Mouse (Mus musculus) kidney, adult 11 months (tissue): Measurements from ENCODE around the gene Il18.

Experiments used
- DNase-seq: peaks from one replicate; pipeline ENCODE4 v3.0.0; 2022

The Il18 gene

DNA sequence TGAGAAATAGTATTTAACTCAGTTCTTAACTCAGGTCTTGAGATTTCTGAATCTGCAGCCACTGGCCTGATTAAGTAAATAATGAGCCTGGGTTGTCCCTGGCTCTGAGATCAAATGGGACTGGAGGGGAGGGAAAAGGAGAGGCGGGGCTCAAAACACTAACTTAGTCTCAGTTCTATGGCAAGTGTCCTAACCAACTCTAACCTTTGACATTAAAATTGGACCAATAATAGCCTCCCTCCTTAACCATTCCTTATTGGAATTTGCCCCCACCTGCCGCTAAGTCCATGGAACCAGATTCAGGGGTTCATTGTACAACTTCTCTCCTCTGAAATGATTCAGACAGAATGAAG lies 443 bp downstream of the Il18 start, which contains the start of gene Bco2:
Gene Bco2 (minus strand): TSS at position 88 of the 353 bp plus-strand sequence.
- peak; percentile 61 for DNase-seq

DNA sequence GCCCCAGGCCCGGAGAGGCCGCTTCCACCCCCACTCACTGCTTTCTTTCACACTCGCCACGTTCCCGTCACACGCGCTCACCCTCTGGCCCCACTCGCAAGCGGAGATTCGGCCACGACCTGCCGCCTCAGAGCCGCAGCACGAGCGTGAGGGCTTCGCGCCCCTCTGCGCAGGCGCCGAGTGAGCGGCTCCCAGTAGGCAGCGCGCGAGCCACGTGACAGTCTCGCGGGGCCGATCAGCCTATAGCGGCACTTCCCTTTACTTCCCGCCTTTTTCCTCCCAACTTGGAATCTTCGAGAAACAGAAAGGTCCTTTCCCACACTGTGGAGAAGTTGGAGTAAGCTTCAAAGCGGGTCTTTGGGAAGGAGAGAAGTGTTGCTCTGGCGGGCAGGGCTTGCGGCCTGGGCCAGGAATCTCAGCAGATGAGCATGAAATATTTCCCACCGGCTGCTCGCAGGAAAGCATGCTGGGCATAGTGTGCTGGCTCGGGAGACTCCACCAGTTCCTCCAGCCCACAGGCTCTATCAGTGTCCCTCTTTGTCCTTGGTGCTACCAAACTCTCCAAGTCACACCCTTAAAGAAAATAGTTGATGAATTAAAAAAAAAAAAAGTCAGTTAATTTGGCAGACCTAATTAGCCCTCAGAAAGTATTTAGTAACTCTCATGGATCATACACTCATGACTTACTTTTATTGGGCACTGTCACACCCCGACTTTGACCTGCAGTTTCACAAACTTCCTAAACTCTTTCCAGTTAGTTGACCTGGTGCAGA lies 6.7 kb downstream of the Il18 start, which contains the start of gene Tex12:
Gene Tex12 (minus strand): TSS at position 181 of the 773 bp plus-strand sequence.
- DNase-seq, result no peak

DNA sequence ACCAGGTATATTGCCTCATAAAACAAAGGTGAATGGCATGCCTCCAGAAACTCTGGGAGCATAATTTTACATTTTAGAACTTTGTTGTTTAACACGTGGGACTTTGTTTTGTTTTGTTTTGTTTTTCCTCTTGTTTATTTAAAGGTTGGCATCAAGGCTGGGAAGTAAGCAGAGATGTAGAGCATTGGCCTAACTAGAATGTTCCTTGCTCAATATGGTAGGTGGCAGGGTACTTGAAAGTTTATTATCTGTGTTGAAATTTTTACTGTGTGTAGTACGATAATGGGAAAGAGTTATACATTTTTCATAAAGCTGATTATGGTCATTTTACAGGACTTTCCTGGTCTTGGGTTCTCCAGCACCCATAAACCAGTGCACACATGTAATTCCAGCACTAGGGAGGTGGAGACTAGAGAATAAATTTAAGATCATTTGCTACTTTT lies 7.3 kb downstream of the Il18 start:
- no peak for DNase-seq

DNA sequence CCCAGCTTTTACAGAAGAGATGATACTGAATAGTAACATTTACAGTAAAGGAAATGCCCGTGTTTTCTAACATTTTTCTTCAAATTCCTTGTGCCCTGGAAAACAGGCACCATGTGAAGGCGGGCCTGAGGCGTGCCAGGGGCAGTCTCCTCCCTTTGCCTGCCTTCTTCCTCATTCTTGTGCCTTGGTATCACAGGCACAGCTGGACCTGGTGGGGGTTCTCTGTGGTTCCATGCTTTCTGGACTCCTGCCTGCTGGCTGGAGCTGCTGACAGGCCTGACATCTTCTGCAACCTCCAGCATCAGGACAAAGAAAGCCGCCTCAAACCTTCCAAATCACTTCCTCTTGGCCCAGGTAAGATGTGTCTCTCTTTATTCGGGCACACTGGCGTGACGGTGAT lies 10.5 kb downstream of the Il18 start:
- no peak for DNase-seq

DNA sequence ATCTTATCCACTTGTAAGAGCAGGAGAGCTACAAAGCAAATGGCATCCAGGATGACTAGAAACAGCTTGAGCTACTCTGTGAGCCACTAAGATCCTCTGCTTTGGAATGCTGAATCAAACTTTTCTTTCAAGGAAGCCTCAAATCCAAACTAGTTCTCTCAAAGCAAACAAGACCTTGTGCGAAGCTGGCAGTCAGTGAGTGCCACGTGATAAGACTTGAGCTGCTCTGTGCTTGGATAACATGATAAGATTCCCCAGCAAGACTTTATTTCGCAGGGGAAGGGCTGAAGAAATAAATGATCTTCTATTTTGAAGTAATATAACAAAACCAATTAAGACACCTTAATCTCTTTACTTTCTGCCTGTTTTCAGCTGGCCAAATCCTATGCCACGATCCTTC lies 11.3 kb downstream of the Il18 start:
- DNase-seq, result no peak

DNA sequence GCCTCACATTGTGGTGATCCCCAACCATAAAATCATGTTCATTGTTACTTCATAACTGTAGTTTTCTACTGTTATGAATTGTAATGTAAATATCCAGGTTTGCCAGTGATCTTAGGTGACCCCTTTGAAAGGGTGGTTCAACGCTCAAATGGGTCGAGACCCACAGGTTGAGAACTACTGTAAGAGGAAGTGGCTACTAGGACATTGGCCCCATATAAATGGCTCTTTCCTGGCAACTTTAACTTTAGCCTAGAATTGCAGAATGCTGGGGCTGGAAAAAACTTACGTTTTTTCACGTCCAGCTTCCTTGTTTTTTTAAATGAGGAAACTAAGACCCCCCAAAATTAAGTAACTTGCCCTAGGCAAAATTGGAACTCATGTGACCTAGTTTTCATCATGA lies 12.7 kb downstream of the Il18 start:
- no peak for DNase-seq

DNA sequence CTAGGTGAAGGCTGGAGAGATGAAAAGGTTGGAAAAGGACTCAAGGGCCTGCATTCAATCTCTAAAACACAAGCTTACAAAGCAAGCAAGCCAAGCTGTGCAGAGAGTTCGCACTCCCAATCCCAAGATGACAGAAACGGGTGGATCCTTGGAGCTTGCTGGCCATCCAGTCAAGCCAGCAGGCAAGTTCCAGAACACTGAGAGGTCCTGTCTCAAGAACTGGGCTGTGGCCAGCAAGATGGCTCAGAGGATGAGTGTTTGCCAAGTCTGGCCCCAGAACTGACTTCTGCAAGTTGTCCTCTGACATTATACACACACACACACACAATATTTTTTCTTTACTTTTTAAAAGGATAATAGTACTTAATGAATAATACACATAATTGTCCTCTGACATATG lies 13.3 kb downstream of the Il18 start:
- no peak for DNase-seq

DNA sequence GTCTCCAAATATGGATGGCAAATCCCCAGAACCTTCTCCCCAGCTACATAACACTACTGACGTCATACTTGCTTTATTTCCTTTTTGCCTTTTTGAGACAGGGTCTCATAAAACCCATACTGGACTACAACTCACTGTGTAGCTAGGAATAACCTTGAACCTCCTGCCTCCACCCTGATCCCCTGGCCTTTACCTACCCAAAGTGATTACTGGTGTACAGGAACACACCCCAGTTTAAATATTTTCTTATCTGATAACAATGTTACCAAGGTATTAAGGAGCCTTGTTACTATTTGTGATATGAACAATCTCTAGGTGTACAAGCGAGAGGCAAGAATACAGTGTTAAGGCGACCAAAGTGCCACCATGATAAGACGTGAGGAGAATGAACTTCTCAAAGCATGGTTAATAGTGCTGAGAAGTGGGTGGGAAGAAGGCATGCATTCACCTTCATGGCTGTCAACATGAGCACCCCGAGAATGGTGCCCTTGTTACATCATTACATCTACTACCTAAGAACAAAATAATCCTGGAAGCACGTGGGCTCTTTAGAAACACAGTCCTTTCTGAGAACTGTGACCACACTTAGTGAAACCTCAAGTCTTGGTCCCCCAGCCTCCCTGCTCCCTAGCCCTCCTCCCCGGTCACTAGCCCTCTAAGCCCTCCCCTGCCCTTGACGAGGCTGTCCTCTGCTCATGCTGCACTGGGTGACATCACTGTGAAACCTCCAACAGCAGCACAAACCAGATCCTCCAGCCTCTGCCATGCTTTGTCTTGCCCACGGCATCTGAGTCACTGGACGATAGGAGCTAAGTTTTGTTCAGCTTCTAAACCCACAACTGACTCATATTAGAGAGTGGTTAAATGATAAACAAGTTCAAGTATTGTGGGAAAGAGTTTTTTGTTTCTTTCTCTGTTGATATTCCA lies 15.2 kb downstream of the Il18 start:
- no peak for DNase-seq

DNA sequence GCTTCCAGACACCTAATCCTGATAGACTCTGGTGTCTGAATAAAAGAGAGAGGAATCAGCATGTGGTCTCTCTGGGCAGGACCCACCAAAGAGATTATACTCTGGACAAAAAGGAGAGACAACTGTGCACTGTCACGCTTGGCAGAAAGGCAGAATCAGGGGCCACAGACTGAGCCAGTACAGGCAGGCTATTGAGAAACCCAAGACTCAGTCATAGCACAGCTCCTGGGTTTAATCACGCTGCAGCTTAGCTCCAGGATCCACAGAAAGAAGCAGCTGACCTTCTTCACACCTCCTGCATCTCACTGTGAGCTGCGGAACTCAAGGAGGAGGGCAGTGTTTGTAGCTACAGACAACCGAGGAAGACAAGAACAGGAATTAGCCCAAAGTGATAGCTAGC lies 25.7 kb downstream of the Il18 start:
- DNase-seq, result no peak

DNA sequence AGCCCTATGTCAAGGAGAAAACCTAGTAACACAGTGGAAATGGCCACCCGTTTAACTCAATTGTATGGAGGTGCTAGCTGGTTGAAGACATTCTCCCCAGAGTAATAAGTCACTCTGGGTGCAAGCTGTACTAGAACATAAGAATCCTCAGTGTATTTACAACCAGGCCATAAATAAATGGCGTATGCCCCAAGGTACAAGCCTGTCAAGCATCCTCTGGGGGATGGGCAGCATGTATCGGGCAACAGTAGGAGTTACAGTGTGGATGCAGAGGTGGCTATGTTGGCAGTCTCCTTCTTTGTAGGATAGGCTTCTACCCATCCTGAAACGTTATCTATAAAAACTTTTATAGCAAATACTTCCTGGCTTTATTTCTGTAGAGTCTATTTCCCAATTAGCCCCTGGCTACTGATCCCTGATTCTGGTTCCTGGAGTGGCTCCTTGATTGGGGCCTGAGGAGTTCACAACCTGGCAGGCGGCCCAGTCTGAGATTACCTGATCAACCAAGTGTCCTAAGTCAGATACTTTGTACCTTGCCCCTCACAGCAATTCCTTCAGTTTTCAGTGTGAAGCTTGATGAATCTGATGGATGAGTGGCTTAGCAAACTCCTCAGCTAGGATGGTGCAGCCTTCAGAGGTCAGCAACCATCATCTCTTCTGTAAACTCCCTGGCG lies 30.7 kb downstream of the Il18 start:
- DNase-seq, result peak; percentile 81

DNA sequence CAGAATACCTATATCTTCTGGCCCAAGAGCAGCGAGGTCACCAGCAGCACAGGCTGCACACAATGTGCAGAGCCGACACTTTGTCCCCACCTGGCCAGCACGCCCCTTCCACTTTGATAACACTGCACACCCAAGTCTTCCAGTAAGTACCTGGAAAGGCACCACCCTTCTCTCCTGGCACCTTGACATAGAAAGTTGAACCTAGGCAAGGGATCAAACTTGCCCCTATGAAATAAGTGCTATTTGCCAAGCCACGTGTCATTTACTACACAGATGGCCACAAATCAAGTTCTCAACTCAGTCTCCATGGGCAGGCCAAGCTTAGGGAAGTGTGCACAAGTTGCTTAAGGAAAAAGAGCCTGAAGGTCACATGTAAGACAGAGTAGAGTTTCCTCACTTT lies 32.3 kb downstream of the Il18 start:
- DNase-seq, result no peak

DNA sequence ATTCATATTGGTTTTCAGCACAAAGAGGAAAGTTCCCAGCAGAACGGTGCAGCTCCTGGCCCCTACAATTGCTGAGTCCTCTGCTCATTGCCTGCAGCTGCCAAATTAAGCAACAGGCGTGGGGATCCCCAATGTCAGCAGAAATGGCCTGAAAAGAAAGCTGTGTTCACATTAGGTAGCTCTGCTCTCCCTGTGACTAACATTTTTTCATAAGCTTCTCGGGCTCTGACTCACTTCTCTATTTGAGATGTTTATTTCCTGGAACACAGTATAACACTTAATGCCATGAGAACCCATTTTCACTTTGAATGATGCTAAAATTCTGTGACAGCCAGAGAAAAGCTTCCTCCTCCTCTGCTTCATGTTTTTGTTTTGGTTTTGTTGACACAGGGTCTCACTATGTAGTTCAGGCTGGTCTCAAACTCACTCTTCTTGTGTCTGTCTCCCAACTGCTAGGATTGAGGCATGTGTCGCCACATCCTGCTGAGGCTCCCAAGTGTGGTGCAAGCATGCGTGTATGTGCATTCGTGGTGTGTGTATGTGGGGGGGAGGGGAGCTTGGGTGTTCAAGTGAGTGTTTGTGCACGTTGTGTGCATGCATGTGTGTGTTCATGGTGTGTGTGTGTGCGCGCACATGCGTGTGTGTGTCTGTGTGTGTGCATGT lies 36.4 kb downstream of the Il18 start:
- no peak for DNase-seq

DNA sequence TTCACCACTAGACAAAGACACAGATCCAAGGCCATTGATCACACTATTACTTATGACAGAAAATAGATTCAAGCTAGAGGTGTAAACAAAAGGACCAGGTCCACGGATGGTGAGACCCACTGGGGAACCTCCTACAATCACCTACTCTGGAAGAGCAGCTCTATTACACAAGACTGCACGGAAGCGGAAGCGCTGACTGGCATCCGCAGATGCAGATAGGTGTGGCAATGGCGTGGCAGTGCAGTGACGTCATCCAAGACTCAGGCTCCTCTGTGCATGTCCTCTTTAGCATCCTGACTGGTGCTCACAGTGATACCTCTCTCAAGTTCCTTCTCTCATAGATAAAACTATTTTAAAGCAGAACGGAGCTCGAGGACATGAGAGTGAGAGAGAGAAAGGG lies 38.3 kb downstream of the Il18 start:
- DNase-seq, result no peak

DNA sequence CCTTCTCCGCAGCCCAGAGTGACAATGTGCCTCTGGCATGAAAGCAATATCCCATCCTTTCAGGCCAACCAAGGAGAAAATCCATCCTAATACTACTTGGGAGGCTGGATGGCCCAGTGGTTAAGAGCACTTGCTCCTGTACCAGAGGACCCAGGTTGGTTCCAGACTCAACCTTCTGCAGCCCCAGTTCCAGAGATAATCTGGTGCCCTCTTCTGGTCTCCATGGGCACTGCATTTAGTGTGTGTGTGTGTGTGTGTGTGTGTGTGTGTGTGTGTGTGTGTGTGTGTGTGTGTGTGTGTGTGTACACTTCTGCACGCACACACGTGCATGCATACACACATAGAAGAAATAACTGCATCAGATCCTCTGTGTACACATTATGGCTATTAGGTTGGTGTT lies 38.9 kb downstream of the Il18 start:
- no peak for DNase-seq

DNA sequence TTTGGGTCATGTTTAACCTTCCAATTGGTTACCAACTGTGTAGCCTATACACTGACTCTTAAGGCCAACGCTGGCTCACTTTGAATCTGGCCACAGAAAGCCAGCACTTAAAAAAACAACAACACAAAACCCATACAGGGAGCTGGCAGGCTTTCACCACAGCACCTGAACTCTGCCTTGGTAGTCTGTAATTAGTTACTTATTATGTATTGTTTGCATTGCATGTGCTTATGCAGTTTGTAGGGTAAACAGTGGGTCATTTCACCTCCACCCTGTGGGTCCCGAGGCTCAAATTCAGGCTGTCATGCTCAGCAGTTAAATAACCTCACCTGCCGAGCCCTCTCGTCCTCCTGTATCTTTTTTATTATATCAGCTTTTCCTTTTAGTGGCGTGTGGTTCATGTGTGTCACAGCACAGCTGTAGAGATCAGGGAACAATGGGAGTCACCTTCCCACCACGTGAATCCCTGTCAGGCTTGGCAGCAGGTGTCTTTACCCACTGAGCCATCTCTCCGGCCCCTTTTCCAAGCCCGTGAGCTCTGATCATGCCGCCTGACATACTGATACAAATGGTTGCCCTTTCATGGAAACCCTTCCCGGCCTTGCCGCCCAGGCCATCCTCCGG lies 40.3 kb downstream of the Il18 start:
- peak; percentile 60 for DNase-seq

DNA sequence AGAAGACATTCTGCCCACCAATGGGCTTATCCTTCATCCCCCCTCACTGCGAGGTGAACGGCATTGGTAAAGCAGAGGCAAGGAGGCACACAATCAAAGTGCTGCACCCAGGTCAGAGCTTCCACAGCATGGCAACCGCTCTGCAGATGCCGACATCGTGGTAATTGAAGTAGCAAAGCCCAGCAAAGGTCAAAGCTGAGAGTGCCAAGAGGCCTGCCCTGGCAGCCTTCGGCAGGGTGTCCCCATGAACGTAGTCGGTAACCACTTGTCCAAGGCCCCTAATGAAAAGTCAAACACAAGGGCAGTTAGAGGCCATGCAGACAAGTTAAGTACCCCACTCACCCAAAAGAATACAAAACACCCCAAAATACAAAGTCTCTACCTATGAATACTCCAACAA lies 42.3 kb downstream of the Il18 start:
- DNase-seq, result no peak

DNA sequence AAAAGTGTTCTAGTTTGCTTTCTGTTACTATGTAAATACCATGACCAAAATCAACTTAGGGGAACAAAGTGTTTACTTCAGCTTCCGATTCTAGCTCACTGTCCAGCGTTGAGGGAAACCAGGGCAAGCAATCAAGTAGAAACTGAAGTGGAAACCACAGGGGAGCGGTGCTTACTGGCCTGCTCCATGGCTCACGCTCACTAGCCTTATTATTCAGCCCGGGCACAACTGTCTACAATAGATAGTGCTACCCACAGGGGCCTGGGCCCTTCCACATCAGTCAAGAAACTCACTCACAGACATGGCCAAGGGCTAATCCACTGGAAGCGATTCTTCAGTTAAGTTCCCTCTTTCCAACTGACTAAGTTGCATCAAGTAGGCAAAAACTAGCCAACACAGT lies 46.9 kb downstream of the Il18 start:
- DNase-seq, result no peak

DNA sequence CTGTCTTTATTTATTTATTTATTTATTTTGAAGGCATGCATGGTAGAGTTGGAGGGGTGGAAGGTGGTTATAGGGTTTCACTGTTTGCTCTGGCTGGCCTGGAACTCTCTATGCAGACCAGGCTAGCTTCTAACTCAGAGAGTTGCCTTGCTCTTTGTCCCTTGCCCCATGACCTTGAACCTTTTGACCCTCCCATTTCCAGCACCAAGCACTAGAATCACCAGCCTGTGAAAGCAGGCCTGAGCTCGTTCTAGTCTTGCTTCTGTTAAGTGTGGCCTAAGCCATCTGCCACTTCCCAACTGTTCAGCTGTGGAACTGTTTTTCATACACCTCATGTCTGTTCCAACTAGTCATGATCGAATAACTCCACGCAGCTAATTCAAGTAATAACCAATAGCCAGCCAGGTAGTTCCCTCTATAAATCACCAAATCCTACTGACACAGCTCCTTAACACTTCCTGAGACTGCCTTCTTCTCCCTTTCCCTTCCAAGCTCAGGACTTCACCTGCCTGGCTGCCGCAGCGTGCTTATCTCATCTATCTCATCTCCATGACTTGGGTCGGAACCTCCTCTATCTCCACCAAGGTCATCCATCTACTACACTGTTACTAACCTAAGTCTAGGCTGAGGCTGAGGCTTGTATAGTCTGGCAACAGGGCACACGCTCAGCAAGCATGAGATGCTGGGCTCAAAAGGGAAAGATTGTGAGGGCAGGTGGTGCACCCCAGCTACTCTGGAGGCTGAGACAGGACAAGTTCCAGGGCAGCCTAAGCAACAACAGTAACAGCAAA lies 47.6 kb downstream of the Il18 start:
- DNase-seq, result peak; percentile 34

DNA sequence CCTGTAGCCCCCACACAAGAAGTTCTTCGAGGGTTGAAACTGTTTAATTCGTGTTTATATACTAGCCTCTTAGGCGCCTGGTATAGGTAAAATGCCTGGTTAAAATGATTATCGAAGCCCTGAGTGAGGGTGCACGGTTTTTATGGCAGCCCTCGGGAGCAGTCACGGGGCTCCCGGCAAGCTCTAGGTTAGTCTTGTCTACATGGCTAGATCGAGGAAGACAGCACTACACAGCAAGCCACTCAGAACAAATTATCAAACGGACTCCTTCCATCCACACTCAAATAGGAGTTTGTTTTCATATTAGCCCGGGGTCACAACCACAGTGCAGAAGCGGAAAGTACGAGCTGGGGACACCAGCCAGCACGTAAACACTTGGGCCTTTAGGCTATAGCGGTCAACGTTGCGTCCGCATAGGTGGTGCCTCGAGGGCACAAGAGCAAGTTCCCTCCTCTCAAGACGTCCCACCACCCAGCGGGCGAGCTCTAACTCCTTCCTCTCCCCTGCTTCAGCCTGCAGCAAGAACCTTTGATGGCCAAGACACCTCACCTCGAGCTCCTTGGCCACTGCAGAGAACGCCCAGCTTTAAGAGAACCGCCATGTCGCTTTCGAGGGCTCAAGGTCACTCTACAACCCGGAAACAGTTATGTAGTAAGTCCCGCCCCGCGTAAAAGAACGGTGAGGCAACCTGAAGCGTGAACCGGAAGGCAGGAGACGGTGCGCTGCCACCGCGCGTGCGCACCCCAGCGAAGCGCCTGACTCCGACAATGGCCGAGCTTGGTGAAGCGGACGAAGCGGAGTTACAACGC lies 48.8 kb downstream of the Il18 start, which contains the start of the genes Sdhd and Timm8b:
Gene Sdhd (minus strand): TSS at position 624 of the 809 bp plus-strand sequence.
Gene Timm8b (plus strand): TSS at position 722 of the 809 bp plus-strand sequence.
- peak; percentile 96 for DNase-seq

DNA sequence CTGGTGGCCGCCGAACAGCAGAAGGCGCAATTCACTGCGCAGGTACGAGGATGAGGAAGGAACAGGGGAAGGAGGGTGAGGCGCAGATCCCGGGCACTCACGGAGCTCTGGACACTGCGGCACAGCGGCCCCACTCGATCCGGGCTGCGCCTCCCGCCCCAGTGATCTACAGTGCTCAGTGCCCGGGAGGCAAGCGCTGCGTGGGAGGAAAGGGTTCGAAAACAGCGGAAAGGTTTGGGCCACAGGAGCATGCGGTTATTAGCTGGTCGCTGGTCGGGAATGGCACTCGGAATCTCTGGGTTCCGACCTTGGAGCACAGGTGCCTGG lies 49.3 kb downstream of the Il18 start:
- DNase-seq, result no peak

DNA sequence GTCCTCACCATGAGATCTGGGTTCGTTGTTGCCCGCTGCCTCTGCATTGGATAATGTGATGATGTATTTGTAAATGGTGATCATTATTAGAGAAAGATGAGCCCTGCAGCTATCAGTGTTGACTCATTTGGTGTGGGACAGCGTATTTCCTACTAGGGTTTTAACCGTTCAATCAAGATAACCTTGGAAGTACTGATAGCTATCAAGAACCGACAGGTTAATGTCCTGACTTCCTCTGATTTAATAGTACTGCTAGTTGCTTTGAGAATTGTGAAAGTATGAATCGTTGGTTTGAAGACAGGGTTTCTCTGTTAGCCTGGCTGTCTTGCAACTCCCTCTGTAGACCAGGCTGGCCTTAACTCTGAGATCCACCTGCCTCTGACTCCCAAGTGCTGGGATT lies 49.7 kb downstream of the Il18 start:
- DNase-seq, result no peak
